Comparison of ENCODE assay signal across 26 mouse cellular contexts in genomic region chr4:155109471-155109870, GRCm38 (mm10). TPM values are rescaled to one million over a fixed set of nuclear protein-coding genes. Genes with fewer than 3 reads are reported as not detected.
A peak's percentile ranks its signal among the peaks of the same experiment; 100 is the strongest.
DNase-seq lines count a peak whose midpoint lies in the region; ATAC-seq and TF ChIP-seq lines count a peak whose summit lies in the region.
"Had no signal": no experiment of that assay in that cellular context is flagged by ENCODE, and none has a peak within 500 bp of the region (broad histone marks: within the 10 kb centered on the region; RNA-seq: fewer than 3 reads in every experiment).

No protein-coding gene starts in this region.

- peaks cover 13% of the 10 kb centered on the region for H3K4me1 ChIP-seq in heart, embryonic 13.5 days
- H3K4me1 ChIP-seq in heart, embryonic 12.5 days (replicated peaks): peaks cover 9% of the 10 kb centered on the region
- no peaks in the 10 kb centered on the region; the same call in 1 of the 2 replicates for H3K4me1 ChIP-seq in kidney, postnatal 0 days (replicated peaks; ENCODE audit: insufficient read depth, low read length)
- peaks cover 32% of the 10 kb centered on the region for H3K4me1 ChIP-seq in limb, embryonic 12.5 days (replicated peaks)
- peaks cover 10% of the 10 kb centered on the region for H3K4me1 ChIP-seq in hindbrain, embryonic 10.5 days (replicated peaks)

- no peak overlapping the region for H3K4me2 ChIP-seq in heart, embryonic 13.5 days
- H3K4me2 ChIP-seq in heart, embryonic 12.5 days: no peak overlapping the region
- H3K4me2 ChIP-seq in kidney, postnatal 0 days (ENCODE audit: low read length): no peak overlapping the region
- H3K4me2 ChIP-seq in limb, embryonic 12.5 days: peak overlapping the region; percentile 17
- H3K4me2 ChIP-seq: embryonic facial prominence, embryonic 15.5 days; hindbrain, embryonic 13.5 days; lung, embryonic 15.5 days; midbrain, embryonic 13.5 days had no signal

- no peak overlapping the region for H3K4me3 ChIP-seq in heart, embryonic 13.5 days
- H3K4me3 ChIP-seq in heart, embryonic 12.5 days: no peak overlapping the region
- no peak overlapping the region for H3K4me3 ChIP-seq in kidney, postnatal 0 days (replicated peaks; ENCODE audit: low read depth, low read length)
- no peak overlapping the region for H3K4me3 ChIP-seq in limb, embryonic 12.5 days (replicated peaks)
- no peak overlapping the region for H3K4me3 ChIP-seq in hindbrain, embryonic 10.5 days
- H3K4me3 ChIP-seq: embryonic facial prominence, embryonic 15.5 days; hindbrain, embryonic 13.5 days; lung, embryonic 15.5 days; megakaryocyte, embryonic 14.5 days; midbrain, embryonic 13.5 days had no signal

- TF ChIP-seq CTCF in kidney, postnatal 0 days (IDR thresholded peaks at IDR 0.05; ENCODE audit: low read depth): no peak

- H3K27ac ChIP-seq in heart, embryonic 13.5 days (replicated peaks): no peak overlapping the region
- no peak overlapping the region for H3K27ac ChIP-seq in heart, embryonic 12.5 days (ENCODE audit: poor library complexity, severe bottlenecking)
- H3K27ac ChIP-seq in kidney, postnatal 0 days: peak overlapping the region; percentile 36
- H3K27ac ChIP-seq in limb, embryonic 12.5 days: peak overlapping the region; percentile 70
- no peak overlapping the region for H3K27ac ChIP-seq in hindbrain, embryonic 10.5 days
- H3K27ac ChIP-seq: embryonic facial prominence, embryonic 15.5 days; hindbrain, embryonic 13.5 days; liver, embryonic 14.5 days; lung, embryonic 15.5 days; midbrain, embryonic 13.5 days had no signal

- H3K36me3 ChIP-seq in heart, embryonic 13.5 days: no peaks in the 10 kb centered on the region
- no peaks in the 10 kb centered on the region for H3K36me3 ChIP-seq in heart, embryonic 12.5 days
- H3K36me3 ChIP-seq in kidney, postnatal 0 days (ENCODE audit: insufficient read depth, low read length): no peaks in the 10 kb centered on the region
- no peaks in the 10 kb centered on the region for H3K36me3 ChIP-seq in limb, embryonic 12.5 days
- H3K36me3 ChIP-seq in hindbrain, embryonic 10.5 days: no peaks in the 10 kb centered on the region
- H3K36me3 ChIP-seq: embryonic facial prominence, embryonic 15.5 days; hindbrain, embryonic 13.5 days; lung, embryonic 15.5 days; midbrain, embryonic 13.5 days had no signal

- peak; percentile 63 for DNase-seq in kidney, postnatal 0 days (ENCODE audit: low spot score)
- no peak for DNase-seq in kidney, adult 18-20 months
- peak; percentile 65 for DNase-seq in Muller cell, postnatal 12 days (ENCODE audit: inconsistent ontology term)
- no peak for DNase-seq in hindbrain, embryonic 10.5 days (ENCODE audit: low spot score)
- no peak for DNase-seq in spleen, postnatal 10 days (ENCODE audit: low spot score in 2 of 2)
- DNase-seq: adrenal gland, postnatal 25 days; cerebellum, adult 11-12 months; cerebellum, postnatal 10 days; gastrocnemius, postnatal 36 days; heart, adult 18-20 months; kidney, adult 11 months; kidney, postnatal 25 days; liver; lung, postnatal 4 days; right cerebral cortex, postnatal 25 days; thymus, postnatal 4 days had no signal

- H3K9ac ChIP-seq in heart, embryonic 13.5 days: 0 out of 2 replicates have a peak overlapping the region, but pooled peaks have one; percentile 33
- no peak overlapping the region for H3K9ac ChIP-seq in heart, embryonic 12.5 days
- H3K9ac ChIP-seq in kidney, postnatal 0 days (ENCODE audit: low read depth, low read length): no peak overlapping the region
- 0 out of 2 replicates have a peak overlapping the region, but pooled peaks have one; percentile 2 for H3K9ac ChIP-seq in limb, embryonic 12.5 days (replicated peaks)
- H3K9ac ChIP-seq: embryonic facial prominence, embryonic 15.5 days; liver, embryonic 14.5 days; lung, embryonic 15.5 days; midbrain, embryonic 13.5 days had no signal

- H3K27me3 ChIP-seq in heart, embryonic 13.5 days (replicated peaks): no peaks in the 10 kb centered on the region
- no peaks in the 10 kb centered on the region for H3K27me3 ChIP-seq in heart, embryonic 12.5 days (replicated peaks)
- no peaks in the 10 kb centered on the region for H3K27me3 ChIP-seq in kidney, postnatal 0 days (ENCODE audit: insufficient read depth, low read length)
- no peaks in the 10 kb centered on the region for H3K27me3 ChIP-seq in limb, embryonic 12.5 days
- no peaks in the 10 kb centered on the region for H3K27me3 ChIP-seq in hindbrain, embryonic 10.5 days (ENCODE audit: insufficient read depth, poor library complexity, severe bottlenecking)
- H3K27me3 ChIP-seq: embryonic facial prominence, embryonic 15.5 days; hindbrain, embryonic 13.5 days; lung, embryonic 15.5 days; midbrain, embryonic 13.5 days had no signal

- H3K9me3 ChIP-seq in heart, embryonic 13.5 days: no peaks in the 10 kb centered on the region
- no peaks in the 10 kb centered on the region for H3K9me3 ChIP-seq in heart, embryonic 12.5 days (replicated peaks)
- no peaks in the 10 kb centered on the region for H3K9me3 ChIP-seq in kidney, postnatal 0 days (replicated peaks; ENCODE audit: low read length)
- H3K9me3 ChIP-seq in limb, embryonic 12.5 days: no peaks in the 10 kb centered on the region
- H3K9me3 ChIP-seq in hindbrain, embryonic 10.5 days: no peaks in the 10 kb centered on the region
- H3K9me3 ChIP-seq: embryonic facial prominence, embryonic 15.5 days; hindbrain, embryonic 13.5 days; lung, embryonic 15.5 days; megakaryocyte, embryonic 14.5 days; midbrain, embryonic 13.5 days had no signal

- 67% methylated on average over 5 of the region's 5 CpGs for WGBS in heart, embryonic 13.5 days
- 71% methylated on average over 5 of the region's 5 CpGs for WGBS in heart, embryonic 12.5 days
- 45% methylated on average over 5 of the region's 5 CpGs for WGBS in kidney, postnatal 0 days
- WGBS in limb, embryonic 12.5 days: 42% methylated on average over 5 of the region's 5 CpGs
- 92% methylated on average over 5 of the region's 5 CpGs for WGBS in hindbrain, embryonic 10.5 days

- ATAC-seq in heart, embryonic 13.5 days (ENCODE audit: extremely low read depth, insufficient number of reproducible peaks, low FRiP score, low TSS enrichment): no peak
- no peak for ATAC-seq in heart, embryonic 12.5 days (ENCODE audit: insufficient number of reproducible peaks, low FRiP score)
- no peak for ATAC-seq in kidney, postnatal 0 days (replicated peaks; ENCODE audit: low FRiP score, low read depth)
- ATAC-seq in limb, embryonic 12.5 days (ENCODE audit: insufficient number of reproducible peaks, insufficient read depth, low FRiP score, low TSS enrichment, low read depth): no peak
- ATAC-seq: forebrain, embryonic 14.5 days; midbrain, embryonic 13.5 days had no signal

RNA-seq across cellular contexts. Expression of gene Morn1, which starts 23.1 kb away (rescaled TPM):
- polyA plus RNA-seq in heart, embryonic 13.5 days (2015; fragmentation: Nextera tagmentation; extraction: Ambion mirVana): 2.1 and 2.3 TPM in 2 replicates
- 3.1 and 3.9 TPM in 2 replicates for polyA plus RNA-seq in heart, embryonic 12.5 days (2016; fragmentation: Nextera tagmentation; extraction: Ambion mirVana)
- polyA plus RNA-seq in kidney, postnatal 0 days (2015; fragmentation: Nextera tagmentation; extraction: Ambion mirVana): 7.0 and 7.6 TPM in 2 replicates
- polyA plus RNA-seq in limb, embryonic 12.5 days (2016; fragmentation: Nextera tagmentation; extraction: Ambion mirVana): 5.2 and 6.9 TPM in 2 replicates
- polyA plus RNA-seq in hindbrain, embryonic 10.5 days (2016; fragmentation: Nextera tagmentation; extraction: Ambion mirVana): 4.4 and 6.0 TPM in 2 replicates

RNA-seq across cellular contexts. Expression of gene Rer1, which starts 23.3 kb away (rescaled TPM):
- 114 and 126 TPM in 2 replicates for polyA plus RNA-seq in heart, embryonic 13.5 days (2015; fragmentation: Nextera tagmentation; extraction: Ambion mirVana)
- 136 and 144 TPM in 2 replicates for polyA plus RNA-seq in heart, embryonic 12.5 days (2016; fragmentation: Nextera tagmentation; extraction: Ambion mirVana)
- 194 and 205 TPM in 2 replicates for polyA plus RNA-seq in kidney, postnatal 0 days (2015; fragmentation: Nextera tagmentation; extraction: Ambion mirVana)
- polyA plus RNA-seq in limb, embryonic 12.5 days (2016; fragmentation: Nextera tagmentation; extraction: Ambion mirVana): 136 and 141 TPM in 2 replicates
- polyA plus RNA-seq in hindbrain, embryonic 10.5 days (2016; fragmentation: Nextera tagmentation; extraction: Ambion mirVana): 138 and 144 TPM in 2 replicates

RNA-seq across cellular contexts. Expression of gene Pex10, which starts 42.7 kb away (rescaled TPM):
- 16.6 and 16.8 TPM in 2 replicates for polyA plus RNA-seq in heart, embryonic 13.5 days (2015; fragmentation: Nextera tagmentation; extraction: Ambion mirVana)
- 15.3 and 15.9 TPM in 2 replicates for polyA plus RNA-seq in heart, embryonic 12.5 days (2016; fragmentation: Nextera tagmentation; extraction: Ambion mirVana)
- polyA plus RNA-seq in kidney, postnatal 0 days (2015; fragmentation: Nextera tagmentation; extraction: Ambion mirVana): 18.3 and 19.7 TPM in 2 replicates
- 20.8 and 21.9 TPM in 2 replicates for polyA plus RNA-seq in limb, embryonic 12.5 days (2016; fragmentation: Nextera tagmentation; extraction: Ambion mirVana)
- 19.9 and 21.4 TPM in 2 replicates for polyA plus RNA-seq in hindbrain, embryonic 10.5 days (2016; fragmentation: Nextera tagmentation; extraction: Ambion mirVana)

RNA-seq across cellular contexts. Expression of gene Plch2, which starts 52.9 kb away (rescaled TPM):
- polyA plus RNA-seq in heart, embryonic 13.5 days (2015; fragmentation: Nextera tagmentation; extraction: Ambion mirVana): 0.51 and 0.53 TPM in 2 replicates
- 0.09 and 0.38 TPM in 2 replicates for polyA plus RNA-seq in heart, embryonic 12.5 days (2016; fragmentation: Nextera tagmentation; extraction: Ambion mirVana)
- 2.1 and 2.3 TPM in 2 replicates for polyA plus RNA-seq in kidney, postnatal 0 days (2015; fragmentation: Nextera tagmentation; extraction: Ambion mirVana)
- polyA plus RNA-seq in limb, embryonic 12.5 days (2016; fragmentation: Nextera tagmentation; extraction: Ambion mirVana): 2.3 and 3.4 TPM in 2 replicates
- polyA plus RNA-seq in hindbrain, embryonic 10.5 days (2016; fragmentation: Nextera tagmentation; extraction: Ambion mirVana): 2.1 and 2.6 TPM in 2 replicates

Comparison
In these comparisons a context has a peak if more than half of its experiments do, and no peak if none do; other contexts are left out.
1. H3K9ac ChIP-seq: peak in heart, embryonic 13.5 days (single experiment) and limb, embryonic 12.5 days (single experiment); none in heart, embryonic 12.5 days (single experiment) and kidney, postnatal 0 days (single experiment).
2. DNase-seq: peak in kidney, postnatal 0 days (single experiment) and Muller cell, postnatal 12 days (single experiment); none in kidney, adult 18-20 months (single experiment), hindbrain, embryonic 10.5 days (single experiment) and spleen, postnatal 10 days (0 of 2).
3. H3K27ac ChIP-seq: peak in kidney, postnatal 0 days (single experiment) and limb, embryonic 12.5 days (single experiment); none in heart, embryonic 13.5 days (single experiment), heart, embryonic 12.5 days (single experiment) and hindbrain, embryonic 10.5 days (single experiment).